Mouse (Mus musculus) forebrain, embryonic 14.5 days (tissue): ENCODE results near the gene Hcn3. TPM values are rescaled to one million over a fixed set of nuclear protein-coding genes. Genes with fewer than 3 reads are reported as not detected.

ENCODE experiments used
- ATAC-seq: fragments of 200-750 bp; cut with Nextera tagmentation; 2 replicates; pipeline ENCODE4 v1.8.0; 2017; ENCODE audit warnings: mild to moderate bottlenecking, moderate library complexity
- DNase-seq: peaks from one replicate; pipeline ENCODE4 v3.0.0-alpha.2; 2015; ENCODE audit warnings: low spot score
- H3K27ac ChIP-seq: fragments of 300-500 bp; sonication (generic); 2 replicates; pipeline ENCODE4 v1.5.1; 2014; ENCODE audit warnings: low read depth, mild to moderate bottlenecking, control low read depth, low read length, moderate library complexity
- H3K27me3 ChIP-seq: fragments of 300-500 bp; sonication (generic); replicated peaks from 2 replicates; pipeline ENCODE4 v1.6.1; 2014; ENCODE audit warnings: low read length, control low read depth, mixed read lengths; ENCODE audit not compliant: control insufficient read depth, insufficient read depth
- H3K36me3 ChIP-seq: fragments of 300-500 bp; sonication (generic); 2 replicates; pipeline ENCODE4 v1.6.1; 2014; ENCODE audit warnings: low read length, control low read depth; ENCODE audit not compliant: control insufficient read depth, insufficient read depth
- H3K4me1 ChIP-seq: fragments of 300-500 bp; sonication (generic); 2 replicates; pipeline ENCODE4 v1.6.1; 2014; ENCODE audit warnings: antibody characterized with exemption, low read length, control low read depth; ENCODE audit not compliant: control insufficient read depth, insufficient read depth
- H3K4me2 ChIP-seq: fragments of 300-500 bp; sonication (generic); 2 replicates; pipeline ENCODE4 v1.6.1; 2014; ENCODE audit warnings: mild to moderate bottlenecking, control low read depth, low read length
- H3K4me3 ChIP-seq: fragments of 300-500 bp; sonication (generic); 2 replicates; pipeline ENCODE4 v1.5.1; 2014; ENCODE audit warnings: low read depth, low read length, control low read depth
- H3K9ac ChIP-seq: fragments of 300-500 bp; sonication (generic); 2 replicates; pipeline ENCODE4 v1.6.1; 2014; ENCODE audit warnings: mild to moderate bottlenecking, low read length, control low read depth, moderate library complexity
- H3K9me3 ChIP-seq: fragments of 300-500 bp; sonication (generic); replicated peaks from 2 replicates; pipeline ENCODE4 v1.6.1; 2016; ENCODE audit warnings: low read length, control low read depth, mixed read lengths; ENCODE audit not compliant: control insufficient read depth
- WGBS: fragments of 180-500 bp; shearing (Covaris S2); extraction: QIAGEN DNeasy Blood & Tissue Kit; methylation state at CpG from one replicate; pipeline ENCODE4 v1.1.7; 2014; 5-methylcytosine and 5-hydroxymethylcytosine counted together
- polyA plus RNA-seq: library from polyadenylated mRNA; unstranded; fragments of >200 nt; fragmentation: Nextera tagmentation; extraction: Ambion mirVana; gene quantifications from 2 replicates; pipeline ENCODE4 v1.2.1, GENCODE M21; 2014

The Hcn3 gene
- polyA plus RNA-seq, 1 experiment from 2014 or later, result 9.4 TPM

DNA sequence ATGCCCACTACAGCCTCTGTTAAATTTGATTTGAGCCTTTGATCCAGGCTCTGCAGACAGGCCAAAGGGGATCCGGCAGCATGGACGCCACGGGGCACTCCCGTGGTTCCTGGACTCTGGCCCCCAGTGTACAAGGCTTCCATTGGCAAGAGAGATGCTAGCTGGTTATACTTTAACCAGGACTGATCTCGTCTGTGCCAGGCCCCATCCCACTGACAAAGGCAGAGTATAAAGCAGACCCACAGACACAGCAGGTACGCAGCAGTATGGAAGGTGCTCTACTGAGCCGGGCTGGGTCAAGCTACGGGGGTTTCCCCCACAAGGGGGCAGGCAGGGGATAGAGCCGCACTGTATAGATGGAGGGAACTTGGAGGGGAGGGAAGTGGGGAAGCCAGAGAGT is 23.6 kb downstream of the Hcn3 start:
- no peak overlapping the region for H3K9ac ChIP-seq
- ATAC-seq, result no peak
- no peaks in the 10 kb centered on the region for H3K4me1 ChIP-seq
- H3K36me3 ChIP-seq, result no peaks in the 10 kb centered on the region
- H3K9me3 ChIP-seq, result no peaks in the 10 kb centered on the region
- no peak overlapping the region for H3K27ac ChIP-seq
- H3K4me2 ChIP-seq, result no peak overlapping the region
- 44% methylated on average over 9 of the region's 9 CpGs for WGBS
- H3K4me3 ChIP-seq, result no peak overlapping the region
- DNase-seq, result no peak
- no peaks in the 10 kb centered on the region for H3K27me3 ChIP-seq

DNA sequence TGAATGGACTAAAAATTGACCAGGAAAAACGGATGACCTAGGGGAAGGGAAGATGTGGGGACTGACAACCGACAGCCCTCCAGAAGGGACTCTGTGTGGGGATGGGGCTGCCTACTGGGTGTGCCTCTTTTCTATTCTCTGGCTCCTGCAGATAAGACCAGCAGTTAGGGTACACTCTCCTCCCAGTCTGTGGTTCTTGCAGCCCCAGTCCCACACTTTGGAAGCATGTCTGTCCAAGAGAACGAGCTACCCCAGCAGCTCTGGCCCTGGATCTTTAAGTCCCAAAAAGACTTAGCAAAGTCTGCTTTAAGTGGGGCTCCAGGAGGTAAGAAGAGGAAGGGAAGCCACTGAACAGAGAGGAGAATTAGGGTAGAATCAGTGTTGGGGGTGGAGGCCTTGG is 24.0 kb downstream of the Hcn3 start, which contains the start of gene Pklr:
Gene Pklr (plus strand): TSS at position 185 of the 400 bp plus-strand sequence.
- Histone ChIP-seq H3K27me3 (no peaks in the 10 kb centered on the region), H3K36me3 (no peaks in the 10 kb centered on the region), H3K4me1 (no peaks in the 10 kb centered on the region), H3K27ac (no peak within 1 kb of the TSS), H3K9me3 (no peaks in the 10 kb centered on the region), H3K4me2 (no peak within 1 kb of the TSS), H3K9ac (no peak within 1 kb of the TSS), H3K4me3 (no peak within 1 kb of the TSS)
- no peak for ATAC-seq
- DNase-seq, result no peak
- WGBS, result 72% methylated on average over 3 of the region's 3 CpGs

DNA sequence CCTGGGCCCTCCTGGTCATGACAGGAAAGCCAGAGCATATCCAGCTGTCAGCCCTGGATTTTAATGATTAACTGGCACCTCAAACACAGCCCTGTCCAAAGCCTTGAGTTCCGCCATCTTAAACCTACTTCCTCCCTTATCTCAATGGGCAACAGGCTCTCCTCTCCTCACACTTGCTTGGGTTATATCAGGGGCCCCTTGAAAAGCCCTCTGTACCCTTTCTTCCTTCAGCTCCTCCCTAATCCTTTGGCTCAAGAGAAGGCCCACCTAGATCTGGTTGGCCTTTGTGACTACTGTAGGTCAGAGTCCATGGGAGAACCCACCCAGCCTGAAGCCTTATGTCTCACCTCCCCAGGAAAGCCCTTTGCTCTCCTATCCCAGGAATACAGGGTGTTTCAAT is 26.2 kb downstream of the Hcn3 start:
- no peak for ATAC-seq
- H3K9ac ChIP-seq, result no peak overlapping the region
- no peaks in the 10 kb centered on the region for H3K9me3 ChIP-seq
- H3K27me3 ChIP-seq, result no peaks in the 10 kb centered on the region
- H3K4me1 ChIP-seq, result no peaks in the 10 kb centered on the region
- H3K4me2 ChIP-seq, result no peak overlapping the region
- H3K4me3 ChIP-seq, result no peak overlapping the region
- 95% methylated on average over 1 of the region's 1 CpGs for WGBS
- DNase-seq, result no peak
- H3K36me3 ChIP-seq, result no peaks in the 10 kb centered on the region
- no peak overlapping the region for H3K27ac ChIP-seq

DNA sequence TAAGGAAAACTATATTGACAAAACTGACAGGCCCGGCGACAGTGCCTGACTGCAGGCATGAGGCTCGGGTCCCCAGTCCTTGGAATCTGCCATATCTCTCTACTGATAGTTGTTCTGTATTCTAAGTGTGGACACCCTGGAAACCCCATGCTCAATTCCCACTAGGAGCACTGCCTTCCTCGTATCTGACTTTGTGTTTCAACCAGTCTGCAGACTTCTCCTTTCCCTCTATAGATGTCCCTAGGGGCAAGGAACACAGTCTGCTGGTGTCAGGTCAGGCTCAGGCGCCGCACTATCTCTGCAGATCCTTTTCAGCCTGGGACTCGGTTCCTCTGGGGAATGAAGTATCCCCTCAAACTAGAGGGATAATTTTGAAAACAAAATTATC is 26.9 kb downstream of the Hcn3 start:
- Histone ChIP-seq H3K36me3 (no peaks in the 10 kb centered on the region), H3K4me3 (no peak overlapping the region), H3K4me1 (no peaks in the 10 kb centered on the region), H3K9ac (no peak overlapping the region), H3K27ac (no peak overlapping the region), H3K9me3 (no peaks in the 10 kb centered on the region), H3K27me3 (no peaks in the 10 kb centered on the region), H3K4me2 (no peak overlapping the region)
- DNase-seq, result no peak
- no peak for ATAC-seq
- WGBS, result 84% methylated on average over 7 of the region's 7 CpGs

DNA sequence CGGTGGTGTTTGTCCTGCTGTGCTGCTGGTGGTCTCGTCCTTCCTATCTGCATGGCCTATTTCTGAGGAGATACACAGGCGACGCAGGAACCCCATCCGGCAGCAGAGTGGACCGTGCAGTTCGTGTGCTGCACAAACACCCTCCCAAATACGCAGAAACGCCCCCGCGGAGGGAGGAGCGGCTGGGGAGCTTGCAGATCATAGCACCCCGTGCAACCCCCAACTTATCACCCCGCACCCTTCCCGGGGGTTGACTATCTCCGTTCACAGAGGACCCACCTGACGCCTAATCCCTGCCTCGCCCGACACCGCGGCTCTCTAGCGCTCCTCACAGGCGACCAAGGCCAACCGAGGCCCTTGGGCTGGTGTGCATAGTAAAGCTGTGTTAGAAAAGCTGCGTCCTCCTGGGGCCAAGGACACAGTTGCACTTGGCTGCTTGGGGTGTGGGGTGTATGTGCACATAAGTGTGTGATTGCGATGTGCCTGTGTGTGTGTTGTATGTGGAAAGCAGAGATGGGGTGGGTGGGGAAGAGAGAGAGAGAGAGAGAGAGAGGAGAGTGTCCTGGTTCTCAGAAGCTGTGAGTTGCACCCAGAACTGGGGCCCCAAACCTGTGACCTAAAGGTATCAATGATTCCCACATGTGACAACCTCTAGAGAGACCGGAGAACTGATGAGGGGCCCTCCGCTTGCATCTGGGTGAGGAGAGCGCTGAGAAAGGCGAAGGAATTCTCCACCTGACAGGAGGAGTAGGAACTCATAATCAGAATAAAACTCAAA is 27.5 kb downstream of the Hcn3 start:
- Histone ChIP-seq H3K9ac (peak overlapping the region; percentile 54), H3K27me3 (no peaks in the 10 kb centered on the region), H3K4me1 (no peaks in the 10 kb centered on the region), H3K9me3 (no peaks in the 10 kb centered on the region), H3K27ac (no peak overlapping the region), H3K4me2 (peak overlapping the region; percentile 54), H3K4me3 (peak overlapping the region; percentile 24), H3K36me3 (no peaks in the 10 kb centered on the region)
- WGBS, result 14% methylated on average over 30 of the region's 30 CpGs
- ATAC-seq (peak; percentile 44; the same call in 1 of the 2 replicates), DNase-seq (peak; percentile 20)

DNA sequence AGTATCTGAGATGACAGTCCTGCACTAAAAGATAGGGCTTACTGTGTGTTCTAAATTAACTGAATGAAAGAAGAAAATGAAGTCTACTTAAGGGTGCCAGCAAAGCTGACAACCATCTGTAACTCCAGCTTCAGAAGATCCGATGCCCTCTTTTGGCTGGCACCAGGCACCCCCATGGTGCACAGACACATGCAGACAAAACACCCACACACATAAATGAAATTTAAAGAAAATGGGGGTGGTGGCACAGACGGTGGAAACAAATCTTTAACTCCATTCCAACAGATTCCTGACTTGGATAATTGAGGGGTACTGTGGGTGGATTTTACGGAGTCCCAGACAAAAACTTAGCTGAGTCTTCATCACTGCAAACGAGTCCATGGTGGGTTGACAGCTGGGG is 28.2 kb downstream of the Hcn3 start:
- peak overlapping the region; percentile 54 for H3K9ac ChIP-seq
- no peak overlapping the region for H3K27ac ChIP-seq
- no peaks in the 10 kb centered on the region for H3K4me1 ChIP-seq
- 35% methylated on average over 4 of the region's 4 CpGs for WGBS
- no peaks in the 10 kb centered on the region for H3K36me3 ChIP-seq
- H3K9me3 ChIP-seq, result no peaks in the 10 kb centered on the region
- DNase-seq (no peak), ATAC-seq (no peak)
- peak overlapping the region; percentile 24; the same call in 1 of the 2 replicates for H3K4me3 ChIP-seq
- no peaks in the 10 kb centered on the region for H3K27me3 ChIP-seq
- peak overlapping the region; percentile 54 for H3K4me2 ChIP-seq

DNA sequence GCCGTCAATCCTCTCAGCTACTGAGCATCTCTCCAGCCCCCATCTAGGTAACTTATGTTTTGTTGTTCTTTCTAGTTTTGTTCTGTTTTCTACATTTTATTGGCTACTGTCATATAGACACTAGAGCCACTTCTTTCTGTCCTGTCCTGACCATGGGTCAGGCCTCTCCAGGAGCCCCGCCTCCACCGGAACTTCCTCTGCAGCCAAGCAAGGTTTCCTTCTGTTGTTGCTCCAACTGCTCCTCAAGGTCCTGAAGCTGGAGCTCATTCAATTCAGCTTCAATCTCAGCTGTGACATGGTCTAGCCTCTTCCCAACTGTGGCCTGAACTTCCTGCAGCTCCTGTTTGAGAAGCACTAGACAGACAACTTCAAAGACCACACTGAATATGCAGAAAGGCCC is 30.1 kb downstream of the Hcn3 start:
- Histone ChIP-seq H3K4me2 (no peak overlapping the region), H3K9me3 (no peaks in the 10 kb centered on the region)
- no peak for ATAC-seq

DNA sequence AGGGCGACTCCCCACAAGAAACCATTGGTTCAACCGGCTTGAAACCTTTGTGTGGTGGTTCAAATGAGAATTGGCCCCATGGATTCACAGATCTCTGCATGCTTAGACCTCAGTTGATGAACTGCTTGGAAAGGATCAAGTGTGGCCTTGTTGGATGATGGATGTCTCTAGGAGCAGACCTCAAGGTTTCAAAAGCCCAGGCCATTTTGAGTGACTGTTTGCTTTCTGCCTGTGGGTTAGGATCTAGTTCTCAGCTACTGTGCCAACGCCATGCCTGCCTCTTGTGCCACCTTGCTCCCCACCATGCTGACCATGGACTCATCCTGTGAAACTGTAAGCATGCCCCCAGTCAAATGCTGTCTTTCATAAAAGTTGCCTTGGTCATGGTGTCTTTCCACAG is 34.0 kb downstream of the Hcn3 start:
- 89% methylated on average over 3 of the region's 3 CpGs for WGBS
- DNase-seq, result no peak

More for the DNA sequence above, 30.1 kb downstream of the Hcn3 start:
- no peaks in the 10 kb centered on the region for H3K27me3 ChIP-seq
- no peak overlapping the region for H3K4me3 ChIP-seq
- H3K4me1 ChIP-seq, result no peaks in the 10 kb centered on the region
- H3K9ac ChIP-seq, result no peak overlapping the region
- no peaks in the 10 kb centered on the region for H3K36me3 ChIP-seq
- WGBS, result 89% methylated on average over 3 of the region's 3 CpGs
- no peak for DNase-seq
- H3K27ac ChIP-seq, result no peak overlapping the region

DNA sequence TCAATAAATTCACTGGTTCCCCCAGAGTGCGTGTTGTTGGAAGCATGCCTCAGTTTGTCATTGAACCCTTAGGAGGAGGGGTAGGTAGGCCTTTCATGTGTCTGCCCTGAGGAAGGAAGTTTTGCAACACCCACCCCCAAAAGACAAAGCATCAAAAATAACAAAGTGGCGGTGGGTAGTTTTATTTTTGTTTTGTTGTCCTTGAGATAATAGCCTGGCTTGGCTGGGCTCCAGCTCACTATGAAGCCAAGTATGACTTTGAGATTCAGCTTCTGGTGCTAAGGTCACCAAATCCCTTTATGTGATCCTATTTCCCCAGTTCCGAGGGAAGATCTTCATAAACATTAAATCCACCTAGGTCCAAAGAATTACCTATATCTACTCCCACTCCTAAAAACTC is 35.8 kb downstream of the Hcn3 start:
- ATAC-seq (no peak), DNase-seq (no peak)
- H3K27ac ChIP-seq, result no peak overlapping the region
- no peak overlapping the region for H3K9ac ChIP-seq
- H3K36me3 ChIP-seq, result no peaks in the 10 kb centered on the region
- no peaks in the 10 kb centered on the region for H3K4me1 ChIP-seq
- H3K4me3 ChIP-seq, result no peak overlapping the region
- H3K9me3 ChIP-seq, result no peaks in the 10 kb centered on the region
- no peaks in the 10 kb centered on the region for H3K27me3 ChIP-seq
- no peak overlapping the region for H3K4me2 ChIP-seq
- 82% methylated on average over 3 of the region's 3 CpGs for WGBS

More for the DNA sequence above, 34.0 kb downstream of the Hcn3 start:
- no peak for ATAC-seq
- no peaks in the 10 kb centered on the region for H3K27me3 ChIP-seq
- H3K9me3 ChIP-seq, result no peaks in the 10 kb centered on the region
- no peak overlapping the region for H3K27ac ChIP-seq
- no peak overlapping the region for H3K4me3 ChIP-seq
- H3K36me3 ChIP-seq, result no peaks in the 10 kb centered on the region
- no peaks in the 10 kb centered on the region for H3K4me1 ChIP-seq
- H3K9ac ChIP-seq, result no peak overlapping the region
- no peak overlapping the region for H3K4me2 ChIP-seq
